Mouse (Mus musculus): ENCODE measurements around the gene Lamtor2.

Lamtor2 gene

GRCm38 (mm10) chr3:88523027-88523426, 29.8 kb downstream of the Lamtor2 start:
- no peak for DNase-seq

- DNase-seq, result peak; percentile 78 to 79
These were observed 31.0 kb downstream of the Lamtor2 start for GRCm38 (mm10) chr3:88521803-88522331.

- DNase-seq, result no peak
These were observed 31.7 kb downstream of the Lamtor2 start for GRCm38 (mm10) chr3:88521156-88521555.

- no peak for DNase-seq
These were observed 32.8 kb downstream of the Lamtor2 start for GRCm38 (mm10) chr3:88520078-88520477.

- no peak for DNase-seq
These were observed 34.5 kb downstream of the Lamtor2 start for GRCm38 (mm10) chr3:88518411-88518810.

- no peak for DNase-seq
These were observed 36.5 kb downstream of the Lamtor2 start for GRCm38 (mm10) chr3:88516407-88516806.

- no peak for DNase-seq
These were observed 37.8 kb downstream of the Lamtor2 start for GRCm38 (mm10) chr3:88515095-88515386.

- no peak for DNase-seq
These were observed 38.4 kb downstream of the Lamtor2 start for GRCm38 (mm10) chr3:88514231-88515094.

- no peak for DNase-seq
These were observed 39.2 kb downstream of the Lamtor2 start for GRCm38 (mm10) chr3:88513546-88514115.

- DNase-seq, result no peak
These were observed 39.9 kb downstream of the Lamtor2 start for GRCm38 (mm10) chr3:88512896-88513545.

GRCm38 (mm10) chr3:88512141-88512895, 40.6 kb downstream of the Lamtor2 start:
- DNase-seq, result no peak

- DNase-seq, result no peak
These were observed 41.3 kb downstream of the Lamtor2 start for GRCm38 (mm10) chr3:88511559-88511958.

GRCm38 (mm10) chr3:88510421-88511289, 42.2 kb downstream of the Lamtor2 start:
- DNase-seq, result no peak

GRCm38 (mm10) chr3:88509692-88510420, 43.0 kb downstream of the Lamtor2 start, which contains the start of gene Lmna:
TSS of gene Lmna (minus strand) at chr3:88509956.
- DNase-seq, result peak; percentile 96 to 98

GRCm38 (mm10) chr3:88509250-88509649, 43.6 kb downstream of the Lamtor2 start:
- no peak for DNase-seq

GRCm38 (mm10) chr3:88505765-88506164, 47.1 kb downstream of the Lamtor2 start:
- no peak for DNase-seq

GRCm38 (mm10) chr3:88505081-88505480, 47.8 kb downstream of the Lamtor2 start:
- DNase-seq, result no peak

GRCm38 (mm10) chr3:88503881-88504746, 48.8 kb downstream of the Lamtor2 start:
- peak in 1 of 2 experiments; percentile 42 for DNase-seq

- DNase-seq, result no peak
These were observed 49.4 kb downstream of the Lamtor2 start for GRCm38 (mm10) chr3:88503505-88503863.

Data from kidney, postnatal 4 days (tissue).